Mouse (Mus musculus): ENCODE measurements around the gene Snhg11. TPM values are rescaled to one million over a fixed set of nuclear protein-coding genes. Genes with fewer than 3 reads are reported as not detected.

Snhg11 gene
- polyA plus RNA-seq, 1 experiment = 12.7 TPM

DNA sequence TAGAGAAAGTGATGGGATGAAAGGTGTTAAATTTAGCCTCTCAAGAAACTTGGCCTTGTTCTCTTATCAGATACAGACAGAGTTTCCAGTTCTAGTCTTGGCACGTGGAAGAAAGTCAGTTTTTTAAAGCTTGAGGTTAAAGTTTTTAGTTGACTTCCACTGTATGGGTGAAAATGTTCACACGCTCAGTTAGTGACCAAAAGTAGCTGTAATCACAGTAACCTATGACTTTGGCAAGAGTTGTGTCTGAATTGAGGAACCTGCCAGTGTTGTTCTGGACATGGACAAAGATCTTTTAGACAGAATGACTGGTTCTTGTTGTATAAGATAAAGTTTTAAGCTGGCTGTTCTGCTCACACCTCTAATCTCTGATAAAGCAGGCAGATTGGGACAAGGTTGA lies 37.8 kb downstream of the Snhg11 start:
- WGBS = 41% methylated on average over 2 of the region's 2 CpGs
- TF ChIP-seq CTCF (IDR thresholded peaks at IDR 0.05; ENCODE audit: insufficient read depth, low read length) (no peak), POLR2A (IDR thresholded peaks at IDR 0.05; ENCODE audit: borderline replicate concordance, extremely low read depth, low read depth, low read length) (no peak)
- Histone ChIP-seq H3K4me1 (ENCODE audit: control insufficient read depth, insufficient read depth, low read length) (peaks cover 9% of the 10 kb centered on the region), H3K4me3 (replicated peaks; ENCODE audit: extremely low read depth, low read depth, low read length) (no peak overlapping the region)
- DNase-seq = no peak

DNA sequence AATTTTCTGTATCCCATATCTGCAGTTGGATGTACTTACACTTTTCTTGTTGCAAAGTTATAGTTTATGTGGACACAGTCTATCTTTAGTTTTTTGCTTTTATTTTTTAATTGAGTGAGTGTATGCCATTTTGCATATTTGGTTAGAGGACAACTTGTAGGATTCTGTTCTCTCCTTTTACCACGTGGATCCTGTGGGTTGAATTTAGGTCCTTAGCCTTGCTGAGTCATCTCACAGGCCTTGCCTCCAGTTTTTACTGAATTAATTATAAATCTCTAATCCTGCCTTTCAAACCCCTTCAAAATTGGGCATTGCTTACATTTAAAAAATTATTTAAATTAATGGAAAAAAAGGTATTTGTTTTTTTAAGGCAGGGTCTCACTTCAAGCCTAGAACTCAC lies 40.4 kb downstream of the Snhg11 start:
- peaks cover 7% of the 10 kb centered on the region for H3K4me1 ChIP-seq (ENCODE audit: control insufficient read depth, insufficient read depth, low read length)
- no peak overlapping the region for H3K4me3 ChIP-seq (replicated peaks; ENCODE audit: extremely low read depth, low read depth, low read length)
- no peak for TF ChIP-seq CTCF (IDR thresholded peaks at IDR 0.05; ENCODE audit: insufficient read depth, low read length)
- TF ChIP-seq POLR2A (IDR thresholded peaks at IDR 0.05; ENCODE audit: borderline replicate concordance, extremely low read depth, low read depth, low read length) = no peak
- no peak for DNase-seq
- WGBS = 53% methylated on average over 1 of the region's 1 CpGs

DNA sequence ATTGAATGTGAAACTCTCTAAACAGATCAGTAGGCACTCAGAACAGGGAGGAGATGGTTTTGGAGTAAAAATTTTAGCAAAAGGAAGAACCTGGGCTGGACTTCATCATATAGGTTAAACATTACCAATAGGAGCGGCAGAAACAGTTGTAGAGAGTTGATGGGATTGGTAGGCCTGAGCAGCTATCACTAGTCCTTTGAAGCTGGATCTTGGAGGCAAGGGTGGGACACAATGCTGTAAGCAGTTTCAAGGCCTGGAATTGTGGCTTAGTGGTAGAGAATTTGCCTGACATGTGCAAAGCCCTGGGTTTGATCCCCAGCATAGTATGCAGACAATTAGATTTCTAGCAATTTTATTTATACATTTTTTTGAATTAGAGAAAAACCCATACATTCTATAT lies 43.2 kb downstream of the Snhg11 start:
- WGBS = 93% methylated on average over 1 of the region's 1 CpGs

More for the DNA sequence above, 43.2 kb downstream of the Snhg11 start:
- TF ChIP-seq CTCF (IDR thresholded peaks at IDR 0.05; ENCODE audit: insufficient read depth, low read length) (no peak), POLR2A (IDR thresholded peaks at IDR 0.05; ENCODE audit: borderline replicate concordance, extremely low read depth, low read depth, low read length) (no peak)
- Histone ChIP-seq H3K4me3 (replicated peaks; ENCODE audit: extremely low read depth, low read depth, low read length) (no peak overlapping the region), H3K4me1 (ENCODE audit: control insufficient read depth, insufficient read depth, low read length) (peaks cover 2% of the 10 kb centered on the region; the same call in 1 of the 2 replicates)
- DNase-seq = no peak

Other genes starting within 250 kb of the Snhg11 start
- gene Tgm2, start 229.2 kb upstream of the Snhg11 start, polyA plus RNA-seq (2012; rRNA removed) = 285 and 297 TPM in 2 replicates
- gene D630003M21Rik, start 146.4 kb upstream of the Snhg11 start, polyA plus RNA-seq (2012; rRNA removed) = 1.9 and 2.0 TPM in 2 replicates
- gene Bpi, start 117.5 kb upstream of the Snhg11 start, polyA plus RNA-seq (2012; rRNA removed) = not detected in 2 replicates
- gene Lbp, start 69.1 kb upstream of the Snhg11 start, polyA plus RNA-seq (2012; rRNA removed) = 95.4 and 110 TPM in 2 replicates
- gene Ralgapb, start 34.2 kb downstream of the Snhg11 start, polyA plus RNA-seq (2012; rRNA removed) = 19.4 and 27.5 TPM in 2 replicates
- 12.1 and 13.2 TPM in 2 replicates for gene Adig, start 127.0 kb downstream of the Snhg11 start, polyA plus RNA-seq (2012; rRNA removed)
- gene Arhgap40, start 137.2 kb downstream of the Snhg11 start, polyA plus RNA-seq (2012; rRNA removed) = 0.81 and 5.6 TPM in 2 replicates
- not detected in 2 replicates for gene Slc32a1, start 235.1 kb downstream of the Snhg11 start, polyA plus RNA-seq (2012; rRNA removed)
- 8.1 and 9.0 TPM in 2 replicates for gene Actr5, start 249.2 kb downstream of the Snhg11 start, polyA plus RNA-seq (2012; rRNA removed)

Data from lung, adult 2 months (tissue).